Mouse (Mus musculus): ENCODE results near the gene Rwdd4a.

Gene Rwdd4a

DNA sequence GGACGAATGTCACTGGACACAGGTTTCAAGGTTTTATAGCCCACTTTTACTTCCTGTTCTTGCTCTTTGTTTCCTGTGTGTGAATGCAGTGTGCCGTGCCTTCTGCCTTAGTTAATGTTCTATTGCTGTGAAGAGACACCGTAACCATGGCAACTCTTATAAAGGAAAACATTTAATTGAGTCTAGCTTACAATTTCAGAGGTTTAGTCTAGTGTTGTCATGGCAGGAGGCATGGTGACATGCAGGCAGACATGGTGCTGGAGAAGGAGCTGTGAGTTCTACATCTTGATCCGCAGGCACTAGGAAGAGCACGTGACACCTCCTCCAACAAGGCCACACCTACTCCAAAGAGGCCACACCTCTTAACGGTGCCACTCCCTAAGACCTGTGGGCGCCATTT is 48.0 kb downstream of the Rwdd4a start:
- WGBS: 67% methylated on average over 7 of the region's 7 CpGs

DNA sequence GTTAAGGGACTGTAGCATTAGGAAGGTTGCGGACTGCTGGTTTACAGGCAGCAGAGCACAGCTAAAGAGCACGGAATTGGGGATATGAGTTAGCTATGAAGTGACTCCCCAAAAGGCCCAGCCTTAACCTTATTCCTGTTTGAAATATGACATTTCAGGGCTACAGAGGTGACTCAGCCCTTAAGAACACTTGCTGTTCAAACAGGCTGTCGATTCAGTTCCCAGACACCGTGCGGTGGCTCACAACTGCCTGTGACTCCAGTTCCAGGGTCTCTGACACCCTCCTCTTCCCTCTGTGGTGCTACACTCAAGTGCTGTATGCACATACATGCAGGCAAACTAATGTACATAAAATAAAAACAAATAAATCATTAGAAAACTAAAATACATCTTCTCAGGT is 55.2 kb downstream of the Rwdd4a start:
- 98% methylated on average over 5 of the region's 5 CpGs for WGBS

DNA sequence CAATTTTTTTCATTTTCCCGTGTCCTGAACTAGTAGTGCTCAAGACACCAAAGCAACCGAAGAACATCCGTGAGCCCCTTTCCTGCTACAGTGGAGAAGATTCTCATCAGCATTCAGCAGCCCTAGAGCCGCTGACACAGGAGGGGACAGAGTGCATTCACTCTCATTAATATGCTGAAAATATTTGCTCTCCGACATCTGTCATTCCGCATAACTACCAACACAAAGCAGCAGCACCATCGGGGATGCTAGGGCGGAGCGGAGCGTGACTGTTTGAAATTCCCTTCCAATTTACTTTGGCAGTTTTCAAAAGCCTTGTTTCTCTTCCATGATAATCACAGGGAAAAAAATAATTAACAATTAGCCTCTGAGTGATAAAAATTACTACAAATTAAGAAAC is 56.9 kb downstream of the Rwdd4a start:
- WGBS: 80% methylated on average over 10 of the region's 10 CpGs

DNA sequence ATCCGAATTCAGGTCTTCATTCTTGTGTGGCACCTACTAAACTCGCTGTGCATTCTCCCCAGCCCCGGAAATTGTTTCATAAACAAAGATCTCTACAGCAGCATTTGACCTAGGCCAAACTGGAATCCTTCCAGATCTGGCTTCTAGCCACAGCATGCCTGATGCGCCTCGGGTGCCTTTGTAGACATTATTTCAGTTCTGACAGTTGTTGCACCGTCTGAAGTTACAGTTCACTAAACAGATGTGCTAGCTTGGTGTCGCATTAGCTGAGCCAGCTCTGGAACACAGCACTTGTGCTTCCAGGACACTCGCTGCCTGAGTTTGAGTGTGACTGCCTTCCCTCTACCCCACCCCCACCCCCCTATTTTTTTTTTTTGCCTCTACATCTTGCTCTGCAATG is 67.2 kb downstream of the Rwdd4a start:
- WGBS: 63% methylated on average over 8 of the region's 8 CpGs
